Mouse (Mus musculus): ENCODE measurements around the gene Rd3l.

- no peak for TF ChIP-seq CTCF (IDR thresholded peaks at IDR 0.05; ENCODE audit: borderline replicate concordance, extremely low read depth, insufficient read depth, insufficient read length)
- no peak for TF ChIP-seq POLR2A (IDR thresholded peaks at IDR 0.05; ENCODE audit: borderline replicate concordance, extremely low read depth, insufficient read depth, insufficient read length, poor library complexity, severe bottlenecking)
Measured at GRCm38 (mm10) chr12:112025457-112025856, 44.3 kb upstream of the Rd3l start.
